Mouse (Mus musculus) ES-Bruce4 (cell line): Measurements from ENCODE around the gene Fmo3.

Experiments used
- CTCF ChIP-seq: IDR thresholded peaks from one replicate; pipeline ENCODE4 v1.8.1; 2011; ENCODE audit warnings: low read depth, low read length
- EP300 ChIP-seq: IDR thresholded peaks from 2 replicates; pipeline ENCODE4 v1.6.1; 2011; ENCODE audit warnings: low read depth, low read length; ENCODE audit not compliant: insufficient read depth
- POLR2A ChIP-seq: IDR thresholded peaks from one replicate; pipeline ENCODE4 v1.8.1; 2011; ENCODE audit warnings: low read length; ENCODE audit not compliant: insufficient read depth

DNA sequence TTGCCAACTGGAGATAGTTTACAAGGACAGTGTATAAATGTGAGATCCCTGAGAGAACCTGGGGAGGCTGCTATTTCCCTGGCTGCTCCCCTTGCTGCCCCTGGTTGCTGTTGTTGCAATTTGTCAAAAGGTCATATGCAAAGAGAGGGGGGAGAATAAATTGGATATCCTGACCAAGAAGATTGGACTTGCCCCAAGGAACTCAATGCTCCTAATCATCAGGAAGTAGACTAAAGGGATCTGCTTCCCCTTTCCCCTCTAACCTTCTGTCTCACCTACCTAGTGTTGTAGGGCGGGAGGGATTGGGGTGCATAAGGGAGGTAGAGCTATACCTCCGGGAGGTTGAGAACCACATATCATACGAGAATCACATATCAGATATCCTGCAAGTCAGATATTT, 55.2 kb downstream of the Fmo3 start:
- TF ChIP-seq POLR2A (no peak), CTCF (no peak), EP300 (no peak)
